Mouse (Mus musculus) lung, embryonic 15.5 days (tissue): ENCODE results near the gene Psmb8. TPM values are rescaled to one million over a fixed set of nuclear protein-coding genes. Genes with fewer than 3 reads are reported as not detected.

Experiments used
- ATAC-seq: fragments of 200-750 bp; cut with Nextera tagmentation; 2 replicates; pipeline ENCODE4 v1.8.0; 2017; ENCODE audit warnings: moderate number of reproducible peaks, borderline replicate concordance; ENCODE audit not compliant: low FRiP score, low TSS enrichment; ENCODE audit errors: extremely low read depth
- H3K27ac ChIP-seq: fragments of 300-500 bp; sonication (generic); 2 replicates; pipeline ENCODE4 v1.5.1; 2015; ENCODE audit warnings: moderate library complexity, mild to moderate bottlenecking, inconsistent platforms
- H3K27me3 ChIP-seq: fragments of 300-500 bp; sonication (generic); 2 replicates; pipeline ENCODE4 v1.6.1; 2015; ENCODE audit warnings: inconsistent platforms
- H3K36me3 ChIP-seq: fragments of 300-500 bp; sonication (generic); 2 replicates; pipeline ENCODE4 v1.6.1; 2015; ENCODE audit warnings: inconsistent platforms
- H3K4me1 ChIP-seq: fragments of 300-500 bp; sonication (generic); 2 replicates; pipeline ENCODE4 v1.6.1; 2015; ENCODE audit warnings: inconsistent platforms
- H3K4me2 ChIP-seq: fragments of 300-500 bp; sonication (generic); 2 replicates; pipeline ENCODE4 v1.6.1; 2015; ENCODE audit warnings: inconsistent platforms, mild to moderate bottlenecking, moderate library complexity
- H3K4me3 ChIP-seq: fragments of 300-500 bp; sonication (generic); 2 replicates; pipeline ENCODE4 v1.5.1; 2015; ENCODE audit warnings: mild to moderate bottlenecking, inconsistent platforms
- H3K9ac ChIP-seq: fragments of 300-500 bp; sonication (generic); 2 replicates; pipeline ENCODE4 v1.6.1; 2015; ENCODE audit warnings: inconsistent platforms
- H3K9me3 ChIP-seq: fragments of 300-500 bp; sonication (generic); 2 replicates; pipeline ENCODE4 v1.6.1; 2016; ENCODE audit warnings: inconsistent platforms
- WGBS: fragments of 180-500 bp; shearing (Covaris S2); methylation state at CpG from one replicate; pipeline ENCODE4 v1.1.7; 2015; 5-methylcytosine and 5-hydroxymethylcytosine counted together
- polyA plus RNA-seq: library from polyadenylated mRNA; unstranded; fragments of >200 nt; fragmentation: Nextera tagmentation; extraction: Ambion mirVana; gene quantifications from 2 replicates; pipeline ENCODE4 v1.2.1, GENCODE M21; 2015

The Psmb8 gene
- polyA plus RNA-seq, 1 experiment from 2014 or later: 29.7 TPM

DNA sequence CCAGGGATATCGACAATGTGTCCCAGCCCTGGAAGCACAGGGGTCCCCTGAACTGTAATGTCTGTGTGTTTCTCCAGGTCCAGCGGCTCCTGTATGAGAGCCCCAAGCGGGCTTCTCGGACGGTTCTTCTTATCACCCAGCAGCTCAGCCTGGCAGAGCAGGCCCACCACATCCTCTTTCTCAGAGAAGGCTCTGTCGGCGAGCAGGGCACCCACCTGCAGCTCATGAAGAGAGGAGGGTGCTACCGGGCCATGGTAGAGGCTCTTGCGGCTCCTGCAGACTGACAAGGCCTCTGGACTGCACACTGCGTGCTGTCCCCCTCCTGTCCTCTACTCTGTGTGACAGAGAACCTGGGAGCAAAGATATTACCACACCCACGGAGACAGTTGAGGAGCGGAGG, 1.0 kb upstream of the Psmb8 start:
- WGBS: 28% methylated on average over 12 of the region's 12 CpGs
- no peak for ATAC-seq
- Histone ChIP-seq H3K27me3 (peaks cover 68% of the 10 kb centered on the region), H3K9ac (no peak overlapping the region), H3K4me2 (no peak overlapping the region), H3K36me3 (no peaks in the 10 kb centered on the region), H3K4me1 (peaks cover 5% of the 10 kb centered on the region; the same call in 1 of the 2 replicates), H3K9me3 (no peaks in the 10 kb centered on the region), H3K4me3 (no peak overlapping the region), H3K27ac (no peak overlapping the region)

DNA sequence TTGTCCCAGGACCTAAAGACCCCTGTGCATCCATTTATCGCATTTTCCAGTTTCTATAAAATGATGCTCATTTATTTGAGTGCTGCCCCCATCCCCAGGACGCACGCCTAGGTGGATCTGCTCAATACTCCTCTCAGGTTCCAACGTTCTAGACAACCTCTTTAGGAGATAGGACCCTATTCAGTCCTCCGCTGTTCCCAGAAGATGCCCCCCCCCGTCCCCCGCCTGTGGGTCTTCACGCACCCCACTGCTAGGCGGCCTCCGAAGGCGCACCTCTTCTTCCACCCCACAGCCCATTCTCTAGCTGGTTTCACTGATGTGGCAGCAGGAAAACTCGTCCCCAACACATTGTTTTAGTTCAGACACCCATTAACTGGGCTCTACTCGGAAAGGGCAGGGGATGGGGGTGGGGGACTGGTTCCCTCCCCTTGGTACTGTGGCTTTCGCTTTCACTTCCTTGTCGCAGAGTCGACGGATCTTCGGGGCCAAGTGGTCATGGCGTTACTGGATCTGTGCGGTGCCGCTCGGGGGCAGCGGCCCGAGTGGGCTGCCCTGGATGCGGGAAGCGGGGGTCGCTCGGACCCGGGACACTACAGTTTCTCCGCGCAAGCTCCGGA, 491 bp downstream of the Psmb8 start:
- no peak overlapping the region for H3K27ac ChIP-seq
- H3K4me1 ChIP-seq: peaks cover 5% of the 10 kb centered on the region; the same call in 1 of the 2 replicates
- H3K4me2 ChIP-seq: peak overlapping the region; percentile 73
- H3K36me3 ChIP-seq: no peaks in the 10 kb centered on the region
- H3K9me3 ChIP-seq: no peaks in the 10 kb centered on the region
- H3K9ac ChIP-seq: peak overlapping the region; percentile 45
- peaks cover 57% of the 10 kb centered on the region for H3K27me3 ChIP-seq
- WGBS: 3% methylated on average over 32 of the region's 32 CpGs
- no peak for ATAC-seq
- peak overlapping the region; percentile 51 for H3K4me3 ChIP-seq

DNA sequence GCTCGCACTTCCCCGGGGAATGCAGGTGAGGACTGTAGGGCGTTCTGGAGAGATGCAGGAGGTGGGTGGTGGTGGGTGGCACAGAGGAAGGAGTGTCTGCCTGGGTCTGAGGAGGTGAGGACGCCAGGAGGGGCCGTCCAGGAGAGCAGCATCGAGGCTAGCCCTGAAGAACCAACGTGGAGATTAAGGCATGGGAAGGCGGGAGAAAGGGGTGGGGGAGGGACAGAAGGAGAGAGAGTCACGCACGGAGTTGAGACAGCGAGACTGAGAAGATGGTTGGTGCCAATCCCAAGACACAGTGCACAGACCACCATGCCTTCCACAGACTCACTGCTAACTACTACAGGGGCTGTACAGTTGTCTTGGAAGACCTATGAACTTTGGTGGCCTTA, 996 bp downstream of the Psmb8 start:
- H3K9ac ChIP-seq: peak overlapping the region; percentile 45
- peaks cover 54% of the 10 kb centered on the region for H3K27me3 ChIP-seq
- H3K9me3 ChIP-seq: no peaks in the 10 kb centered on the region
- H3K4me2 ChIP-seq: peak overlapping the region; percentile 73
- H3K4me1 ChIP-seq: peaks cover 5% of the 10 kb centered on the region; the same call in 1 of the 2 replicates
- H3K27ac ChIP-seq: no peak overlapping the region
- no peaks in the 10 kb centered on the region for H3K36me3 ChIP-seq
- 9% methylated on average over 11 of the region's 11 CpGs for WGBS
- H3K4me3 ChIP-seq: peak overlapping the region; percentile 51
- no peak for ATAC-seq

DNA sequence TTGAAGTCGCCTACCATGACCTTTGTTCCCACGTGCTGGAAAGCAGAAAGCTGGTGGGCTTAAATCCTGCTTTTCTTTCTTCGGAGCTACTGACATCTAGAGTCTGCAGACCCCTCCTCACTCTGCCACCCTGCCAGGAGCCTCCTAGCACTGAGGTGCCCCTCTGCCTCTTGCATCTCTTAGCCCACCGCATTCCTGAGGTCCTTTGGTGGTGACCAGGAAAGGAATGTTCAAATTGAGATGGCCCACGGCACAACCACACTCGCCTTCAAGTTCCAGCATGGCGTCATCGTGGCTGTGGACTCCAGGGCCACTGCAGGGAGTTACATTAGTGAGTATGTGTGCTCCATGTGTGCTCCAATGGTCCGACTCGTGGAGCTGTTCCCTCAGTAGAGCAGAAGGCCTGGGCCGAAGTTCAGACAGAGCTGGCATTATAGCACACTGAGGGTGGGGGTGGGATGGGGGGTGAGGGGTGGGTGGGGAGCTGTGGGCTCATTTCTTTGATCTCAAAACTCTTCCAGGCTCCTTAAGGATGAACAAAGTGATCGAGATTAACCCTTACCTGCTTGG, 1.6 kb downstream of the Psmb8 start:
- Histone ChIP-seq H3K36me3 (no peaks in the 10 kb centered on the region), H3K9me3 (no peaks in the 10 kb centered on the region), H3K4me1 (peaks cover 5% of the 10 kb centered on the region; the same call in 1 of the 2 replicates), H3K27ac (no peak overlapping the region), H3K27me3 (peaks cover 48% of the 10 kb centered on the region), H3K4me3 (peak overlapping the region; percentile 51; the same call in 1 of the 2 replicates), H3K9ac (no peak overlapping the region), H3K4me2 (no peak overlapping the region)
- no peak for ATAC-seq
- 62% methylated on average over 12 of the region's 12 CpGs for WGBS

DNA sequence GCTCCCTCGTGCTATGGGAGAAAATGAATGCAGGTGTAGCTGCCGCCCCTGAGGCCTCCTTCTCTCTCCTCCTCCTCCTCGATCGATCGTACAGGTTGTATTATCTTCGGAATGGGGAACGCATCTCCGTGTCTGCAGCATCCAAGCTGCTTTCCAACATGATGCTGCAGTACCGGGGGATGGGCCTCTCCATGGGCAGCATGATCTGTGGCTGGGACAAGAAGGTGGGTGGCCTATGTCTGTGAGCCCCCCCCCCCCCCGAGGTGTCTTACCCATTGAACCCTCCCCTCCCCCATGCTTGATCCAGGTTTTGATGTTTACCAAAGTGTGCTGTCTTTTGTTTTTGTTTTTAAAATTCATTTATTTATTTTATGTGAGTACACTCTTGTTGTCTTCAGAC, 2.5 kb downstream of the Psmb8 start:
- Histone ChIP-seq H3K27me3 (peaks cover 38% of the 10 kb centered on the region), H3K4me2 (no peak overlapping the region), H3K9ac (no peak overlapping the region), H3K36me3 (no peaks in the 10 kb centered on the region), H3K4me3 (no peak overlapping the region), H3K4me1 (peaks cover 8% of the 10 kb centered on the region), H3K27ac (no peak overlapping the region), H3K9me3 (no peaks in the 10 kb centered on the region)
- 81% methylated on average over 10 of the region's 10 CpGs for WGBS
- ATAC-seq: no peak

DNA sequence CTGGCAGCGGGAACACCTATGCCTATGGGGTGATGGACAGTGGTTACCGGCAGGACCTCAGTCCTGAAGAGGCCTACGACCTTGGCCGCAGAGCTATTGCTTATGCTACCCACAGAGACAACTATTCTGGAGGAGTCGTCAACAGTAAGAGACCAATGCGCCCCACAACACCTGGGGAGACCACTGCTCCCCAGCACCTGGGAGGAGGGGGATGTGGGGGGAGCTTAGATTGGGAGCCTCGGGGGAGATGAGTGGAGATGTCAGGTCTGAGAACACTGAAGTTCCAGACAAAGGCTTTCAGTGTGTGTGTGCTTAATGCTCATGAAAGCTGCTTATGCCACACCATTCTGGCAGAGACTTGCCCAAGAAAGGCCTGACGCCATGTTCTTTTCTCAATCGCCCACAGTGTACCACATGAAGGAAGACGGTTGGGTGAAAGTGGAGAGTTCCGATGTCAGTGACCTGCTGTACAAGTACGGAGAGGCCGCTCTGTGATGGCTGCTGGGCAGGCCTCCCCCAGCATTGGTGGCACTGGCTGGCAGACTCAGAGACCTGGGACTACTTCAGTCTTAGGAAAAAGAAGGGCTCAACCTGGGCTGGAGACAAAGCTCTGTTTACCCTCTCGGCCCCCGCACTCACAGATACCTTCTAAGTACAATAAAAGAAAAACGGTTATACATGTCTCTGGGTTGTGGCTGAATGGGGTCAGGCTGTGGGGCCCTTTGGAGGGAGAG, 3.4 kb downstream of the Psmb8 start:
- Histone ChIP-seq H3K9ac (no peak overlapping the region), H3K27ac (no peak overlapping the region), H3K36me3 (no peaks in the 10 kb centered on the region), H3K27me3 (peaks cover 32% of the 10 kb centered on the region), H3K4me1 (peaks cover 16% of the 10 kb centered on the region), H3K4me3 (no peak overlapping the region), H3K9me3 (no peaks in the 10 kb centered on the region), H3K4me2 (no peak overlapping the region)
- WGBS: 86% methylated on average over 16 of the region's 16 CpGs
- ATAC-seq: no peak

DNA sequence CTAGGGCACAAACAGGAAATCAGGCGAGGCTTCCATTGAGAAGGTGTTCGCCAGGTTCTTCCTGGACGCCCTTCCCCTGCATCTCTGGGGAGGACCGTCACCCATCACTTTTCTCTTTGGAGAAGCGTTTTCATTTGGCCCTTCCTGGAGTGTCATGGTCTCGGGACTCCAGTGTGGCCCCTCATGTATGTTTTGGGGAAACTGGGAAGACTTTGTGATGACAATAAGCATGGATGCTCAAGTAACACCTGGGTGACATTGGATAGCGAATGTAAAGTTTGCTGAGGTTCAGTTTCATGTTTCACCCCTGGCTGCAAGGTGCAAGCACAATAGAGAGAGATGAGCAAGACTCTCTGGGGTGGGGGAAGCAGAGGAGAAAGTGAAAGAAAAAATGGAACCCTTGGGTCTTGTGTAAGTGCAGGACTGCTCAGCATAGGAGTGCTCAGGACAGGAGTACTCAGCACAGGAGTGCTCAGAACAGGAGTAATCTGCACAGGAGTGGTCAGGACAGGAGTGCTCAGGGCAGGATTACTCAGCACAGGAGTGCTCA, 4.1 kb downstream of the Psmb8 start:
- Histone ChIP-seq H3K4me2 (no peak overlapping the region), H3K36me3 (no peaks in the 10 kb centered on the region), H3K27ac (no peak overlapping the region), H3K4me3 (no peak overlapping the region), H3K9me3 (no peaks in the 10 kb centered on the region), H3K4me1 (peaks cover 16% of the 10 kb centered on the region), H3K9ac (no peak overlapping the region), H3K27me3 (peaks cover 31% of the 10 kb centered on the region)
- ATAC-seq: no peak
- WGBS: 61% methylated on average over 7 of the region's 7 CpGs

DNA sequence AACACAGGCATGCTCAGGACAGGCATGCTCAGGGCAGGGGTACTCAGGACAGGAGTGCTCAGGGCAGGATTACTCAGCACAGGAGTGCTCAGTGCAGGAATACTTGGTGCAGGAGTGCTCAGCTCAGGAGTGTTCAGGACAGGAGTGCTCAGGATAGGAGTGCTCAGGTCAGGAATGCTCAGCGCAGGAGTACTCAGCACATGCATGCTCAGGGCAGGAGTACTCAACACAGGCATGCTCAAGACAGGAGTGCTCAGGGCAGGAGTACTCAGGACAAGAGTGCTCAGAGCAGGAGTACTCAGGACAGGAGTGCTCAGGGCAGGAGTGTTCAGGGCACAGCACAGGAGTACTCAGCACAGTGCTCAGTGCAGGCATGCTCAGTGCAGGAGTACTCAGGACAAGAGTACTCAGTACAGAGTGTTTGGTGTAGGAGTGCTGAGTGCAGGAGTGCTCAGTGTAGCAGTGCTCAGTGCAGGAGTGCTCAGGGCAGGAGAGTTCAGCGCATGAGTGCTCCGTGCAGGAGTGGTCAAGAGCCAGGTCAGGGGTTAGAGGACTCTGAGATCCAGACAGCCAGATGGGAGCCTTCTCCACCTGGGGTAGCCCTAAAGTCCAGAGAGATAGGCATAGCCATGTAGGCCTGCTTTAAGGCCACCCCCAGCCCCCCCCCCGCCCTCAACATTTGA, 5.4 kb downstream of the Psmb8 start:
- no peak overlapping the region for H3K4me2 ChIP-seq
- peaks cover 19% of the 10 kb centered on the region for H3K27me3 ChIP-seq
- no peak overlapping the region for H3K27ac ChIP-seq
- ATAC-seq: no peak
- no peaks in the 10 kb centered on the region for H3K9me3 ChIP-seq
- H3K36me3 ChIP-seq: no peaks in the 10 kb centered on the region
- no peak overlapping the region for H3K9ac ChIP-seq
- no peak overlapping the region for H3K4me3 ChIP-seq
- WGBS: 82% methylated on average over 4 of the region's 4 CpGs
- peaks cover 13% of the 10 kb centered on the region for H3K4me1 ChIP-seq

DNA sequence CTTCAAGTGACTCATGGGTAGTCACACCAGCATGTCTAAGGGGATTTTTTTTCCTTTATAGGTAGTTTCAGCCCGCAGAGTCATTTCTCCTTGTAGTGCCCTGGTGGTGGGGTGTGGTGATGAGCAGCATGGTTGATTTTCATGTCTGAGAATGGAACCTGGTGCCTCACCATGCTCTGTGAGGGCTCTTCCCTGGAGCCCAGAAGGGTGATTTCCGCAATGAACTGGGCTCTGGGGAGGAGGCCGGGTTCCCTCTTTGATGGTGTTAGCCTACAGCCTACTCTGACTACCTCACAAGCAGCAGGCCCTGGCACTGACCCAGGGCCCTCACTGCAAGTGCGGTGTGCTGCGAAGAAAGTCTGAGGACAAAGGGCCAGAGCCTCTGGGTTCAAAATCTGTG, 5.9 kb downstream of the Psmb8 start, which contains the start of gene Tap2:
Gene Tap2, plus strand, starts transcription at position 84 of the 400 bp plus-strand sequence.
- H3K36me3 ChIP-seq: no peaks in the 10 kb centered on the region
- peak within 1 kb of the TSS; percentile 96 for H3K4me2 ChIP-seq
- H3K4me3 ChIP-seq: peak within 1 kb of the TSS; percentile 75
- H3K27me3 ChIP-seq: peaks cover 14% of the 10 kb centered on the region
- 71% methylated on average over 5 of the region's 5 CpGs for WGBS
- ATAC-seq: no peak
- H3K9ac ChIP-seq: peak within 1 kb of the TSS; percentile 63
- H3K9me3 ChIP-seq: no peaks in the 10 kb centered on the region
- no peak within 1 kb of the TSS for H3K27ac ChIP-seq
- H3K4me1 ChIP-seq: peaks cover 11% of the 10 kb centered on the region

DNA sequence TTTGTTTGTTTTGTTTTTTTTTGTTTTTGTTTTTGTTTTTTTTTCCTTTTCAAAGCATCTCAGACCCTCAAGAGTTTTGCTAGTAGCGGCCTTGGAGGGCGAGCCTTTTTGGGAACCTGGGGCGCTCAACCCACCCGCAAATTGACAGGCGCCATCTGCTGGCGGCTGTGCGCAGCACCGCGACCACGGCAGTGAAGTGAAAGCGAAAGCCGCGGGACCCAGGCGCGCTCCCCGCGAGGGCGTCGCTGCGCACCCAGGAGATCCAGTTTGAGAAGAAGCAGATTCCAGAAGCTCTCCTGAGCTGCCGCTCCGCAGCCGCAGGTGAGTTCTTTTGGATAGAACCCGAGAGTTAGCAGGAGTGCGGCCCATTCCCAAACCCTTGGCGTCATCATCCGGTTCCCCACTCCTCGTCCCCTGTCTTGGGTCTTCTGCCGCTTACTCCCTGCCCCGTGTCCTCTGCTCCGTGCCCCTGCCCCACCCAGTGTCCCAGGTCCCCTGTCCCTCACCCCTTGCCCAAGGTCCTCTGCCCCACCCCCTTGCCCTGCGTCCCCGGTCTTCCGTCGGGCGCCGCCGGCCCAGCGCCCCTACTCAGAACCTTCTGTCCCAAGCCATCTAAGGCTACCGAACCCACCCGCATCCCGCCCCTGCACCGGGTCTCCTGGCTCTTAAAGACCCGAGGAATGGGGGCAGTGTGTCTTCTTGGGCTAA, 6.9 kb downstream of the Psmb8 start:
- H3K4me3 ChIP-seq: peak overlapping the region; percentile 75
- H3K9ac ChIP-seq: peak overlapping the region; percentile 63
- peaks cover 6% of the 10 kb centered on the region for H3K27me3 ChIP-seq
- peaks cover 11% of the 10 kb centered on the region for H3K4me1 ChIP-seq
- peak; percentile 61; the same call in 1 of the 2 replicates for ATAC-seq
- H3K9me3 ChIP-seq: no peaks in the 10 kb centered on the region
- WGBS: 1% methylated on average over 44 of the region's 44 CpGs
- H3K36me3 ChIP-seq: no peaks in the 10 kb centered on the region
- peak overlapping the region; percentile 96 for H3K4me2 ChIP-seq
- no peak overlapping the region; the same call in 1 of the 2 replicates for H3K27ac ChIP-seq
